Mouse (Mus musculus) embryonic fibroblast, embryonic 13.5 days (primary cell): Measurements from ENCODE around the gene Pmepa1.

Source experiments
- CTCF ChIP-seq: IDR thresholded peaks from 2 replicates; pipeline ENCODE4 v1.5.1; 2011; ENCODE audit warnings: mild to moderate bottlenecking, control low read depth, low read length, moderate library complexity, borderline replicate concordance; ENCODE audit not compliant: insufficient read depth
- POLR2A ChIP-seq: IDR thresholded peaks from 2 replicates; pipeline ENCODE4 v1.6.1; 2011; ENCODE audit warnings: low read depth, mild to moderate bottlenecking, control low read depth, low read length, moderate library complexity

- TF ChIP-seq CTCF: no peak
- no peak for TF ChIP-seq POLR2A
Measured at GRCm38 (mm10) chr2:173212227-173212626, 64.1 kb downstream of the Pmepa1 start.
